In genomic region chr16:49904248-49904930, GRCm38 (mm10) we compare ENCODE assay signal across 12 mouse cellular contexts.
DNase-seq lines count a peak whose midpoint lies in the region; ATAC-seq and TF ChIP-seq lines count a peak whose summit lies in the region.
"Had no signal": no experiment of that assay in that cellular context is flagged by ENCODE, and none has a peak within 500 bp of the region (broad histone marks: within the 10 kb centered on the region; RNA-seq: fewer than 3 reads in every experiment).

No protein-coding gene starts in this region.

- no peak for DNase-seq in cerebellum, adult 2 months
- DNase-seq in cerebellum, adult 18-20 months: no peak
- peak; percentile 30 for DNase-seq in kidney, adult 9 months
- no peak for DNase-seq in adrenal gland, postnatal 10 days
- DNase-seq: cerebellum, adult 11 months; lung, postnatal 14 days; right cerebral cortex, postnatal 25 days had no signal

- no peak for TF ChIP-seq POLR2A in cerebellum, adult 2 months (IDR thresholded peaks at IDR 0.05; ENCODE audit: borderline replicate concordance, insufficient read depth, low read length)
- no peak for TF ChIP-seq POLR2A in embryonic fibroblast, embryonic 13.5 days (IDR thresholded peaks at IDR 0.05; ENCODE audit: low read depth, low read length)

- no peak overlapping the region for H3K9ac ChIP-seq in kidney, embryonic 14.5 days (ENCODE audit: low read depth, low read length)
- no peak overlapping the region for H3K9ac ChIP-seq in liver, embryonic 16.5 days (ENCODE audit: low read depth, low read length)
- H3K9ac ChIP-seq: hindbrain, embryonic 12.5 days had no signal

- peaks cover under 1% of the 10 kb centered on the region; the same call in 1 of the 2 replicates for H3K36me3 ChIP-seq in kidney, embryonic 14.5 days (ENCODE audit: control insufficient read depth, insufficient read depth, low read length)
- peaks cover 83% of the 10 kb centered on the region for H3K36me3 ChIP-seq in liver, embryonic 16.5 days (ENCODE audit: control insufficient read depth, insufficient read depth)
- H3K36me3 ChIP-seq: hindbrain, embryonic 12.5 days had no signal

- no peak for TF ChIP-seq CTCF in cerebellum, adult 2 months (IDR thresholded peaks at IDR 0.05; ENCODE audit: borderline replicate concordance, insufficient read depth, low read depth, low read length)
- no peak for TF ChIP-seq CTCF in embryonic fibroblast, embryonic 13.5 days (IDR thresholded peaks at IDR 0.05; ENCODE audit: borderline replicate concordance, insufficient read depth, low read length)

- H3K9me3 ChIP-seq in kidney, embryonic 14.5 days (ENCODE audit: control insufficient read depth, low read length): no peaks in the 10 kb centered on the region
- no peaks in the 10 kb centered on the region for H3K9me3 ChIP-seq in liver, embryonic 16.5 days (replicated peaks; ENCODE audit: control insufficient read depth, low read length)
- H3K9me3 ChIP-seq: hindbrain, embryonic 12.5 days had no signal

- WGBS in cerebellum, adult 2 months: 85% methylated on average over 10 of the region's 10 CpGs
- 82% methylated on average over 10 of the region's 10 CpGs for WGBS in kidney, embryonic 14.5 days
- 69% methylated on average over 10 of the region's 10 CpGs for WGBS in liver, embryonic 16.5 days (ENCODE audit: insufficient replicate concordance)

- no peak overlapping the region for H3K4me3 ChIP-seq in cerebellum, adult 2 months (replicated peaks; ENCODE audit: insufficient read depth, low read depth, low read length)
- no peak overlapping the region for H3K4me3 ChIP-seq in kidney, embryonic 14.5 days (ENCODE audit: low read length)
- no peak overlapping the region for H3K4me3 ChIP-seq in embryonic fibroblast, embryonic 13.5 days (ENCODE audit: insufficient read depth, low read length)
- no peak overlapping the region for H3K4me3 ChIP-seq in liver, embryonic 16.5 days (ENCODE audit: low read depth, low read length)
- H3K4me3 ChIP-seq: hindbrain, embryonic 12.5 days had no signal

- peaks cover 10% of the 10 kb centered on the region for H3K4me1 ChIP-seq in cerebellum, adult 2 months (ENCODE audit: control insufficient read depth, insufficient read depth, low read length)
- H3K4me1 ChIP-seq in kidney, embryonic 14.5 days (ENCODE audit: control insufficient read depth, insufficient read depth, low read length): 0 out of 2 replicates have a peak, but pooled peaks cover 6% of the 10 kb centered on the region
- H3K4me1 ChIP-seq in embryonic fibroblast, embryonic 13.5 days (ENCODE audit: control insufficient read depth, insufficient read depth, low read length): 0 out of 2 replicates have a peak, but pooled peaks cover 2% of the 10 kb centered on the region
- peaks cover 33% of the 10 kb centered on the region for H3K4me1 ChIP-seq in liver, embryonic 16.5 days (ENCODE audit: control insufficient read depth, low read depth, low read length)
- H3K4me1 ChIP-seq: hindbrain, embryonic 12.5 days had no signal

- no peaks in the 10 kb centered on the region for H3K27me3 ChIP-seq in cerebellum, adult 2 months (ENCODE audit: control insufficient read depth, insufficient read depth, low read length)
- H3K27me3 ChIP-seq in kidney, embryonic 14.5 days (ENCODE audit: control insufficient read depth, insufficient read depth, low read length): no peaks in the 10 kb centered on the region
- H3K27me3 ChIP-seq in liver, embryonic 16.5 days (ENCODE audit: control insufficient read depth, insufficient read depth, low read depth, low read length): no peaks in the 10 kb centered on the region
- H3K27me3 ChIP-seq: hindbrain, embryonic 12.5 days had no signal

- 0 out of 2 replicates have a peak overlapping the region, but pooled peaks have one; percentile 26 for H3K27ac ChIP-seq in cerebellum, adult 2 months (ENCODE audit: insufficient read depth, low read length)
- no peak overlapping the region for H3K27ac ChIP-seq in kidney, embryonic 14.5 days (ENCODE audit: low read depth, low read length)
- peak overlapping the region; percentile 81 for H3K27ac ChIP-seq in embryonic fibroblast, embryonic 13.5 days (ENCODE audit: insufficient read depth, low read length)
- H3K27ac ChIP-seq in liver, embryonic 16.5 days (ENCODE audit: low read length): peak overlapping the region; percentile 49
- H3K27ac ChIP-seq: hindbrain, embryonic 12.5 days had no signal

- no peak for ATAC-seq in kidney, embryonic 14.5 days (ENCODE audit: low FRiP score, low TSS enrichment)
- ATAC-seq in liver, embryonic 16.5 days (ENCODE audit: low read depth): no peak
- no peak for ATAC-seq in inflammation-experienced regulatory T-cells, adult 6 months

- no peak overlapping the region for H3K4me2 ChIP-seq in kidney, embryonic 14.5 days (replicated peaks; ENCODE audit: low read depth, low read length)
- H3K4me2 ChIP-seq in liver, embryonic 16.5 days (ENCODE audit: low read depth, low read length): no peak overlapping the region
- H3K4me2 ChIP-seq: hindbrain, embryonic 12.5 days had no signal
